Mouse (Mus musculus) spleen, postnatal 36 days (tissue): ENCODE measurements around the gene Gm12216.
A peak's percentile ranks its signal among the peaks of the same experiment; 100 is the strongest.

Source experiments
- DNase-seq, 2 experiments: peaks; one replicate each; pipeline ENCODE4 v3.0.0; 2022; ENCODE audit warnings: low spot score in 2 of 2, mixed read lengths in 1 of 2

The Gm12216 gene

DNA sequence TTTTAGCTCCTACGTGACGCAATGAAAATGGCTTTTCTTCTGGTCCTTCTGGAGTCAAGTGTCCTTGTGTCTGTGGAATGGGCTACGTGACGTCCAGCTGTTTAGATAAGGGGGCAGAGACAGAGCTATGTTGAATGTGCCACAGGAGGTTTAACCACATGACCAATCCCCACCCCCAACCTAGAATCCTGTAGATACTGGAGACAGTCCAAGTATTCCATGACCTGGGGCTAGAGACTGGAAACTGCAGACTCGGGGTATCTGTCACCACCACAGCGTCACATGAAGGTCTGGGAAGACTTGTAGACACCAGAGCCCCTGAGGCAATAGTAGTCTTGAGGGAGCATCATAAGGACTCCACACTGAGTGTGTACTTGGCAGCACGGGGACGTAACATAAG is 63.2 kb downstream of the Gm12216 start:
- DNase-seq, result no peak

GRCm38 (mm10) chr11:53794671-53795557 is 64.1 kb downstream of the Gm12216 start:
- peak; percentile 75 to 80 for DNase-seq

GRCm38 (mm10) chr11:53794015-53794414 is 65.0 kb downstream of the Gm12216 start:
- peak; percentile 56 to 68 for DNase-seq

GRCm38 (mm10) chr11:53792986-53793385 is 66.1 kb downstream of the Gm12216 start:
- DNase-seq, result no peak

GRCm38 (mm10) chr11:53789277-53789676 is 69.8 kb downstream of the Gm12216 start:
- no peak for DNase-seq

- no peak for DNase-seq
Observed at GRCm38 (mm10) chr11:53788196-53788595, 70.9 kb downstream of the Gm12216 start.

DNA sequence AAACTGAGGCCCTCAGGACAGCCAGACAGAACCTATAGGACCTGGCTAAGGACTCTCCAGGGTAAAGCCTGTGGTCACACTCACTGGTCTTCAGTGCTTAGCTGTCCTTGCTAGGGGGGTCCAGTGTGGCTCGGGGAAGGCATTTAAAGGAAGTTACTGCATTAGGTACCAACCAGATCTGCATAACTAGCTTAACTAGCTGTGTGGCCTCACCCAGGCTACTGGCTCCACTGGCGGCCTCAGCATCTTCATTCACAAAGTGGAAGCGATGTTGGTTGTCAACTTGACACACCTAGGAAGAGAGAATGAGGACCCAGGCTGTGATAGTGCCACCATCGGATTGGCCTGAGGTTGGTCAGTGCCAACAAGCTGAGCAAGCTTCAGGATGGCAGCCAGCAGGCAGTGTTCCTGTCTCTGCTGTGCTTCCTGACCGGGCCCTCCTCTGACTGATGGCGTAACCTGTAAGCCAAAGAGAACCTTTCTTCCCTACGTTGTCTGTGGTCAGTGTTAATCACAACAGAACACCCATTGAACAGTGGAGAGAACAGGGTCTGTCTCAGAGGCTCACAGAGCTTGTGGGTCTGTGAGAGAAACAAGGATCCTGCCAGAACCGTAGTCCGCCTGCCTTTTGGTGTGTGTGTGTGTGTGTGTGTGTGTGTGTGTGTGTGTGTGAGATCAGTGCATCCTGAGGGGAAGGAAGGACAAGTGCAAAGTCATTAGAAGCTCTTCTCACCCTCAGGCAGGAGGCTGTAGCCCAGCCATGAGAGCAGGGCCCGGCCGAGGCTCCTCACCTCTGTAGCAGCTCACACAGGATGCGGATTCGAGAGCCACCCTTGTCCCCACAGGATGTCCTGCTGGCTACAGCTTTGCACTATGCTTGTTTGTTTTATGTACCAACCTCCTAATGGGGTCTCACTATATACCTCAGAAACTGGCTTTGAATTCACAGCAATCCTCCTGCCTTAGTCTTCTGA is 72.7 kb downstream of the Gm12216 start:
- DNase-seq, result no peak

- no peak for DNase-seq
Observed at GRCm38 (mm10) chr11:53785311-53785936, 73.6 kb downstream of the Gm12216 start.

- DNase-seq, result no peak
Observed at GRCm38 (mm10) chr11:53783288-53783687, 75.8 kb downstream of the Gm12216 start.

- no peak for DNase-seq
Observed at GRCm38 (mm10) chr11:53781964-53782363, 77.1 kb downstream of the Gm12216 start.

- DNase-seq, result no peak
Observed at GRCm38 (mm10) chr11:53781201-53781775, 77.8 kb downstream of the Gm12216 start.

DNA sequence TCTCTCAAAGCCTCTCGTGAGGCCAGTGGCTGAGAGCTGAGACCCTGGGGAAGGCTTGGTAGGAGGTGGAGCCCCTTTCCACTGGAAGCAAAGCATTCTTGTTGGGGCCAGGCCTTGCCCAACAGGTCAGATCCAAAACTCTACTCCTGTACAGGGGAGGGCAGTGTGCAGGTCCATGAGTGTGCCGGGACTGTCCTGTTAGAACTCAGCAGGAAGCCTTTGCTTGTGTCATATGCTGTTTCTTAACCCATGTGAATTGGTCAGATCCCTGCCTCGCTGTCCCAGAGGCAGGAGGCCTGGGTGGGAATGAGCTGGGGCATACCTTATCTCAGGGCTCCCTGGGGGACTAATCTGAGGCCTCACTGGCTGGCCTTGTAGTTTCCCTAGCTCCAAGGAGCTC is 78.8 kb downstream of the Gm12216 start:
- DNase-seq, result no peak

- DNase-seq, result no peak
Observed at GRCm38 (mm10) chr11:53779808-53780207, 79.2 kb downstream of the Gm12216 start.

- DNase-seq, result no peak
Observed at GRCm38 (mm10) chr11:53778455-53778854, 80.6 kb downstream of the Gm12216 start.

DNA sequence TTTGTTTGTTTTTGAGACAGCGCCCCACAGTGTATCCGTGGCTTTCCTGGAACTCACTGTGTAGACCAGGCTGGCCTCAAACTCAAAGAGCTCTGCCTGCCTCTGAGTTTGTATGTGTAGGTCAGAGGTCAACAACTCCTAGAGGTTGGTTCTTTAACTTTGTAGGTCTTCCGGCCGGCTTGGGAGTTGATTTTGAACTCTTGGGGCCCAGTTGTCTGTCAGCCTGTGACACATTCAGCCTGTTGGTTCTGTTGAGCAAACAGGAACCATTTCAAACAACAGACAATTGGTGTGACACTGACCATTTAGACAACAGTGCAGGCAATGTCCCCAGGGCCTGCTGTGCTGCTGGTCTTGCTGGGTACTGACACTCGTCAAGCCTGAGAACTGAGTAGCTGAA is 81.3 kb downstream of the Gm12216 start:
- no peak for DNase-seq

- DNase-seq, result no peak
Observed at GRCm38 (mm10) chr11:53774659-53775255, 84.3 kb downstream of the Gm12216 start.

GRCm38 (mm10) chr11:53773641-53774360 is 85.3 kb downstream of the Gm12216 start:
- DNase-seq, result no peak

DNA sequence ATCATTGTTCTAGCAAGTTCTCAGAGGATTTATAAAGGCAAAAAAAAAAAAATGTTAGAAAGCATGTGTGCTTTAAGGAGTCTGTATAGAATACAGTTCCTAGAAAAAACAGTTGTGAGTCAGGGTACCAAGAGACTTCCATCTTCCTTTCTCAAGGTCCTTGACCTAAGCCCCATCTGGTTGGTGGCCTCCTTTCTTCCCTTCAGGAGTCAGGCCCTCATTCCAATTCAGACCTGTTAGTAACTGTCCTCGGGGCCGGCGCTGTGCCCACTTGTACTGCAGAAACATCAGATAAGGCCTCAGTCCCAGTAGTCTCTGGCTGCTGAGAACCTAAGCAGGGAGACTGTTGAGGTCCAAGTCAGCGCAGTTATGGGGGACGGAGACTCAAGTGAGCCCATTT is 86.0 kb downstream of the Gm12216 start, which contains the start of gene Gm17334:
TSS of gene Gm17334 (minus strand) at position 101 of the 400 bp plus-strand sequence.
- no peak for DNase-seq

DNA sequence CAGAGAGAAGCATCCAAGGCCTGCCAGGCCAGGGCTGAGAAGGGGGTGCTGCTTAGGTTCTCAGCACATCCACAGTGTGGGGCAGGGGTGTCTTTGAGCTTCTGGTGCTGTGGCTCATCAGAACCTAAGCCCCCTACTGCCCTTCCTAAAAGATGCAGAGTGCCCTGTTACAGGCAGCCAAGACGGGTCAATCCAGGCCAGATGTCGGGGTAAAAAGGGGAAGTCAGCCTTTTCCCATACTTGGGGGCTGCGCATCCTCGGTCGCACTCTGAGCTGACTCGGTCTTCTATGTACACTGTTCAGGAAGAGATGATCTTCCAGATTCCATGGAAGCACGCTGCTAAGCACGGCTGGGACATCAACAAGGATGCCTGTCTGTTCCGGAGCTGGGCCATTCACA is 86.5 kb downstream of the Gm12216 start:
- DNase-seq, result no peak

DNA sequence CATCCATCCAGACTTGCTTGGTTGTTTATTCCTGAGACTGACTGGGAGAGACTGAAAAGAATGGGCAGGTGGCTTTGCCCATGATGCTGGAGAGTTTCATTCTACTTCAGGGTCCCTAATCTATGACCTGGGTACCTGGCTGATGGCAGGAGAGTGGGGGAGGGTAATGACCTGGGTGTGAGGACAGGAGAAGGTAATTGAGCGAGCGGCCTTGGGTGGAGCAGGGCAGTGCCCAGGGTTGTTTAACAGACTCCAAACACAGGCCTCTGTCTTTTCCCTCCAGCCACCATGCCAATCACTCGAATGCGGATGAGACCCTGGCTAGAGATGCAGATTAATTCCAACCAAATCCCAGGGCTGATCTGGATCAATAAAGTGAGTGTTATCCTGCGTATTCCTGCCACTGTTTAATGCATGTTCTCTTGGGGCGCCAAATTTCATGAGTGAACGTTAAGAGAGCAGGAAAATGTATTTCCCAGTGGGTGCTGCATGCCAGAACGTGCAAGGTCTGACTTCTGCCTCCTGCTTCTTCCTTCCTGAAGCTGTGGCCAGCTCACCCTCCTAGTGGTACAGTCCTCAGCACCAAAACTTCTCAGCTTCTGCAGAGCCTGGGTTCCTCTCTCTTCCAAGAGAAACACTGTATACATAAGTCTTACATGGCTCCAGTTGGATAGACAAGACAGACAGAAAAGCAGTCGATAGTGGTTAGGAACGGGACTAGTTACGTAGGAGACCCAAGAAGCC is 87.9 kb downstream of the Gm12216 start:
- no peak for DNase-seq
